16 mouse cellular contexts compared by ENCODE assay signal in genomic region chr11:33772615-33773141, GRCm38 (mm10).
A peak's percentile ranks its signal among the peaks of the same experiment; 100 is the strongest.
DNase-seq lines count a peak whose midpoint lies in the region; ATAC-seq and TF ChIP-seq lines count a peak whose summit lies in the region.
"Had no signal": no experiment of that assay in that cellular context is flagged by ENCODE, and none has a peak within 500 bp of the region (broad histone marks: within the 10 kb centered on the region; RNA-seq: fewer than 3 reads in every experiment).

No protein-coding gene starts in this region.

- H3K36me3 ChIP-seq in midbrain, embryonic 13.5 days, result no peaks in the 10 kb centered on the region
- no peaks in the 10 kb centered on the region for H3K36me3 ChIP-seq in midbrain, embryonic 11.5 days (ENCODE audit: control insufficient read depth, insufficient read depth, low read length)
- H3K36me3 ChIP-seq in hindbrain, postnatal 0 days (ENCODE audit: insufficient read depth, low read length), result no peaks in the 10 kb centered on the region
- H3K36me3 ChIP-seq in neural tube, embryonic 15.5 days, result no peaks in the 10 kb centered on the region
- no peaks in the 10 kb centered on the region for H3K36me3 ChIP-seq in thymus, adult 2 months (ENCODE audit: control insufficient read depth, insufficient read depth, low read length)
- H3K36me3 ChIP-seq: embryonic facial prominence, embryonic 12.5 days; heart, embryonic 10.5 days; limb, embryonic 13.5 days had no signal

- peak; percentile 73 for ATAC-seq in midbrain, embryonic 13.5 days
- no peak for ATAC-seq in midbrain, embryonic 11.5 days (ENCODE audit: low FRiP score)
- no peak for ATAC-seq in hindbrain, postnatal 0 days
- no peak for ATAC-seq in neural tube, embryonic 15.5 days (ENCODE audit: low FRiP score)
- ATAC-seq: inflammation-experienced regulatory T-cells, adult 6 months; lung, postnatal 0 days had no signal

- no peak overlapping the region for H3K4me3 ChIP-seq in midbrain, embryonic 13.5 days (replicated peaks)
- no peak overlapping the region for H3K4me3 ChIP-seq in midbrain, embryonic 11.5 days (ENCODE audit: low read depth, low read length)
- no peak overlapping the region for H3K4me3 ChIP-seq in hindbrain, postnatal 0 days (ENCODE audit: low read length)
- no peak overlapping the region for H3K4me3 ChIP-seq in neural tube, embryonic 15.5 days (replicated peaks)
- no peak overlapping the region for H3K4me3 ChIP-seq in thymus, adult 2 months (ENCODE audit: control insufficient read depth, insufficient read depth, low read length)
- H3K4me3 ChIP-seq: embryonic facial prominence, embryonic 12.5 days; heart, embryonic 10.5 days; limb, embryonic 13.5 days; myocyte had no signal

- no peaks in the 10 kb centered on the region for H3K9me3 ChIP-seq in midbrain, embryonic 13.5 days
- H3K9me3 ChIP-seq in midbrain, embryonic 11.5 days (ENCODE audit: control insufficient read depth, low read length), result no peaks in the 10 kb centered on the region
- no peaks in the 10 kb centered on the region for H3K9me3 ChIP-seq in hindbrain, postnatal 0 days (ENCODE audit: low read length)
- H3K9me3 ChIP-seq in neural tube, embryonic 15.5 days (replicated peaks), result no peaks in the 10 kb centered on the region
- H3K9me3 ChIP-seq: embryonic facial prominence, embryonic 12.5 days; heart, embryonic 10.5 days; limb, embryonic 13.5 days had no signal

- no peaks in the 10 kb centered on the region for H3K27me3 ChIP-seq in midbrain, embryonic 13.5 days
- no peaks in the 10 kb centered on the region for H3K27me3 ChIP-seq in midbrain, embryonic 11.5 days (ENCODE audit: control insufficient read depth, insufficient read depth, low read length)
- H3K27me3 ChIP-seq in hindbrain, postnatal 0 days (ENCODE audit: insufficient read depth, low read length), result no peaks in the 10 kb centered on the region
- no peaks in the 10 kb centered on the region for H3K27me3 ChIP-seq in neural tube, embryonic 15.5 days (replicated peaks)
- H3K27me3 ChIP-seq in thymus, adult 2 months (ENCODE audit: control insufficient read depth, insufficient read depth, low read length), result no peaks in the 10 kb centered on the region
- H3K27me3 ChIP-seq: limb, embryonic 13.5 days had no signal

- no peak for TF ChIP-seq CTCF in hindbrain, postnatal 0 days (IDR thresholded peaks at IDR 0.05; ENCODE audit: low read depth)
- TF ChIP-seq CTCF in thymus, adult 2 months (IDR thresholded peaks at IDR 0.05; ENCODE audit: borderline replicate concordance, control insufficient read depth, extremely low read depth, insufficient read depth, low read length, poor library complexity), result no peak

- H3K27ac ChIP-seq in midbrain, embryonic 13.5 days, result peak overlapping the region; percentile 59
- H3K27ac ChIP-seq in midbrain, embryonic 11.5 days (ENCODE audit: low read depth, low read length), result no peak overlapping the region; the same call in 1 of the 2 replicates
- no peak overlapping the region; the same call in 1 of the 2 replicates for H3K27ac ChIP-seq in hindbrain, postnatal 0 days
- H3K27ac ChIP-seq in neural tube, embryonic 15.5 days (replicated peaks), result 0 out of 2 replicates have a peak overlapping the region, but pooled peaks have one; percentile 2
- no peak overlapping the region for H3K27ac ChIP-seq in thymus, adult 2 months (ENCODE audit: control insufficient read depth, insufficient read depth, low read length)
- H3K27ac ChIP-seq: embryonic facial prominence, embryonic 12.5 days; heart, embryonic 10.5 days; limb, embryonic 13.5 days had no signal

- H3K4me2 ChIP-seq in midbrain, embryonic 13.5 days (replicated peaks), result no peak overlapping the region
- no peak overlapping the region for H3K4me2 ChIP-seq in midbrain, embryonic 11.5 days
- H3K4me2 ChIP-seq in hindbrain, postnatal 0 days (ENCODE audit: low read depth, low read length), result no peak overlapping the region
- H3K4me2 ChIP-seq in neural tube, embryonic 15.5 days, result no peak overlapping the region
- H3K4me2 ChIP-seq: embryonic facial prominence, embryonic 12.5 days; limb, embryonic 13.5 days had no signal

- DNase-seq in midbrain, embryonic 11.5 days (ENCODE audit: low spot score, missing footprints), result no peak
- DNase-seq in cerebellum, adult 9-11 months, result peak; percentile 54
- DNase-seq in hindbrain, postnatal 0 days (ENCODE audit: low spot score), result peak; percentile 39
- no peak for DNase-seq in thymus, adult 2 months
- DNase-seq in kidney, postnatal 36 days, result no peak
- no peak for DNase-seq in left cerebral cortex, adult 11 months (ENCODE audit: low spot score)
- DNase-seq: kidney, postnatal 10 days; right cerebral cortex, postnatal 14 days had no signal

- H3K9ac ChIP-seq in midbrain, embryonic 13.5 days (replicated peaks), result no peak overlapping the region
- H3K9ac ChIP-seq in midbrain, embryonic 11.5 days (ENCODE audit: low read length), result no peak overlapping the region
- H3K9ac ChIP-seq in hindbrain, postnatal 0 days (replicated peaks; ENCODE audit: low read length), result no peak overlapping the region
- H3K9ac ChIP-seq in neural tube, embryonic 15.5 days (replicated peaks), result no peak overlapping the region
- H3K9ac ChIP-seq: embryonic facial prominence, embryonic 12.5 days; limb, embryonic 13.5 days had no signal

- H3K4me1 ChIP-seq in midbrain, embryonic 13.5 days (replicated peaks), result peaks cover 31% of the 10 kb centered on the region
- H3K4me1 ChIP-seq in midbrain, embryonic 11.5 days (ENCODE audit: control insufficient read depth, insufficient read depth, low read length), result peaks cover 5% of the 10 kb centered on the region
- H3K4me1 ChIP-seq in hindbrain, postnatal 0 days (ENCODE audit: insufficient read depth, low read length), result peaks cover 4% of the 10 kb centered on the region; the same call in 1 of the 2 replicates
- peaks cover 18% of the 10 kb centered on the region; the same call in 1 of the 2 replicates for H3K4me1 ChIP-seq in neural tube, embryonic 15.5 days
- no peaks in the 10 kb centered on the region for H3K4me1 ChIP-seq in thymus, adult 2 months (replicated peaks; ENCODE audit: control insufficient read depth, insufficient read depth, low read length)

- WGBS in midbrain, embryonic 13.5 days, result 40% methylated on average over 5 of the region's 5 CpGs
- WGBS in midbrain, embryonic 11.5 days, result 59% methylated on average over 5 of the region's 5 CpGs
- WGBS in hindbrain, postnatal 0 days, result 21% methylated on average over 5 of the region's 5 CpGs
- 44% methylated on average over 5 of the region's 5 CpGs for WGBS in neural tube, embryonic 15.5 days
- WGBS in thymus, adult 2 months, result 85% methylated on average over 5 of the region's 5 CpGs

- no peak for TF ChIP-seq POLR2A in thymus, adult 2 months (IDR thresholded peaks at IDR 0.05; ENCODE audit: control insufficient read depth, extremely low read depth, insufficient read depth, low read length, poor library complexity)

Comparison
In these comparisons a context has a peak if more than half of its experiments do, and no peak if none do; other contexts are left out.
1. H3K27ac ChIP-seq: peak in midbrain, embryonic 13.5 days (single experiment) and neural tube, embryonic 15.5 days (single experiment); none in midbrain, embryonic 11.5 days (single experiment), hindbrain, postnatal 0 days (single experiment) and thymus, adult 2 months (single experiment).
2. DNase-seq: peak in cerebellum, adult 9-11 months (single experiment) and hindbrain, postnatal 0 days (single experiment); none in midbrain, embryonic 11.5 days (single experiment), thymus, adult 2 months (single experiment), kidney, postnatal 36 days (0 of 2) and left cerebral cortex, adult 11 months (single experiment).